Mouse (Mus musculus) lung, postnatal 14 days (tissue): Measurements from ENCODE around the gene Sulf2.

Experiments used
- DNase-seq: peaks from one replicate; pipeline ENCODE4 v3.0.0; 2021

Sulf2 gene

DNA sequence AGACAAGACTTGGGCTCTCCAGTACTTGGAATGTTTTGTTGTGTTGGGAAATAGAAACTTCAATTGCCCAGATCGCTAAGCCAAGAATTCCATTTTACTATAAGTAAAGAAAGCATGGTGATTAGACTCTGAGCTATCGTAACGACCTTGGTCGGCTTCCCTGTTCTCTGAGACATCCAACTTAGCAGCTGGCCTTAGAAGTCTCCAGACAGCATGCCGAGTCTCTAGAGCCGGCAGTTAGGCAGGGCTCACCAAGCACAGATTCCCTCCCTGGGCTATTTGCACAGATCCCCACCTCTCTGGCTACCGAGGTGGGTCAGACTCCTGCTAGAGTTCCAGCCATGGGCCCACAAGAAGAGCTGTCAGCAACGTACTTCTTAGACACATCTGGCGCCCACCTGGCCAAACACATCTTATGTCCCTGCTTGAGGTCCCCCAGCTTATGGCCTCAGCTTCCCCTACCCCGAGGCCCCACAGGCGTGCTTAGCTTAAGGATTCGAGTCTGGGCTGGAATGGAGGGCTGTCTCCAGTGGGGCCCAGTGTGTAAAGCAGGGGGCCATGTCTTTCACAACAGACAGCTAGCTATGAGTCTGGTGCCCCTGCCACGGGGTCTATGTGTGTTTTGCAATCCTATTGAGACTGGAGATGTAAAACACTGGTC lies 6.7 kb downstream of the Sulf2 start:
- DNase-seq, result no peak

DNA sequence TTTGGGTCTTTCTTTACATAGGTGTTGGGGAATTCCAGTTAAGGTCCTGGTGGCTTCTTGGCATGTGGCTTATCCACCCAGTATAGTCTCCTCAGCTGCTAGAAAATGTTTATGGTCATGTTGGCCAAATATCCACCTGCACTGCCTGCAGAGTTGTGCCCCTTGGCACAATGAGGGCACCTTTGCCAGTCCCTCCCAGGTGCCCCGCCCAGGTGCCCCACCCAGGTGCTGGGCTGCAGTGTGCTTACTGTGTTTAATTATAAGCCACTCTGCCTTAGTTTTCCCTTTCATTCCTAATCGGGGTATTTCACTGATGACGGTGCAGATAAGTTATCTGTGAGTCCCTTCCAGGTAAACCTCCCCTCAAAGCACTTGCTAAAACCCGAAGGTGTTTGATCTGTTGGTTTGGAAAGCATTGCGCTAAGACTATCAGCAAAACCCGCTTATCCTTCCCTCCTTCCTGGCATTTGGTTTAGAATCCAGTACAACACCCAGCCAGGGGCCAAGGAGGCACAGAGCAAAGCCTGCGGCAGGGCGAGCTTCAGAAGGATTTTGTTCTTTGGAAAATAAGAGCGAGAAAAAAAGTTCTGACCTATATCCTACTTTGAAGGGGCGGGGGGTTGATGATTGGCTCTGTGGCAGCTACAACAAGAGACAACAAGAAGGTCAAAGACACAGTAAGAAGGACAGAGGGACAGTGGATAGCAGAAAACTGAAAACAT lies 7.4 kb downstream of the Sulf2 start:
- DNase-seq, result no peak

DNA sequence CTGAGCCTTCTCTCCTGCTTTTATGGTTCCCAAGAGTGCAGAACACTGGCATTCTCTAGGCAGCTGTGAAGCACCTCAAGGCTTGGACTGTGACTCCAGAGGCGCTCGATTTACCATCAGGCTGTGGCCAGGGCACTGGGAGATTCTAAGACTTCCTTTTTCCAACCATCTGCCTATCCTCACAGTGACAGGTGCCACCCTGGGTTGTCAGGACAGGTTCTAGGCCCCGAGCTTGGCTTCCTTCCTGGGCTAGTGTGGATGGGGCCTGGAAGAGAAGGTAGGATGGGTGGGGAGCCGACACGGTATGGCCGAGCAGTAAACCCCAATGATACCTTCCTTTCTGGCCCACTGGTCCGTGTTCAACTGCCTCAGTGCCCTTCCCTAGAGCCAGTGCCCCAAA lies 9.0 kb downstream of the Sulf2 start:
- no peak for DNase-seq

DNA sequence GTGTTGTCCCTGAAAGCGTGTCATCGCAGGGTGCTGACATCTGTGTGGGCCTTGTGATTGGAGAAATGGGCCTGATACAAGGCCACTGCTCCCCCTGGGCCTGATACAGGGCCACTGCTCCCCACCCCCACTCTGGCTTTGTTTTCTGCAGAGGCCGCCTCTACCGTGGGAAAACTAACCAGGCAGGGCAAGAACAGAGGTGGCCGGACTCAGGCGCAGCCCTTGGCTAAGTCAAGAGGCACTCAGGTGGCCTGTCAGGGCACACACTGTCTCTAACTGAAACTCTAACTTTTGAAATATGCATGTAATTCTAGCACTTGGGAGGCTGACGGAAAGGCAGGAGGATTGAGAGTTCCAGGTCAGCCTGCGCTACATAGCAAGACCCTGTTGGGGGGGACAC lies 10.4 kb downstream of the Sulf2 start:
- peak; percentile 43 for DNase-seq

DNA sequence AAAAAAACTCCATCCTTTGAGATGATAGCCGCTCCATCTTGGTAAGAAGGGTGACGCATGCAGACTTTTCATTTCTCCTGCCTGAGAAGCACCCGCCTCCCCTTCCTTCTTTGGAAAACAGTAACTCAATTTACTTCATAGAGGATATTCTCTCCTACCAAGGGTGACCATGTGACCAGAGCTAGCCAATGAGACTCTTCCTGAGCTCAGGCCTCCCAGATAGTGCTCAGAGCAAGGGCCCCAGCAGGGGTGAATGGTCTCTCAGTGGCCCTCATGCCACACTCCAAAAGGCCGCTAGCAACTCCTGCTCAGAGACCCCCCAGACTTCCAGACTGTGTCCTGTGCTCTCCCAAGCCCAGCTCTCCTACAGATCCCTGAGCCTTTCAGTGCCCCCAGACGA lies 11.6 kb downstream of the Sulf2 start:
- DNase-seq, result no peak

DNA sequence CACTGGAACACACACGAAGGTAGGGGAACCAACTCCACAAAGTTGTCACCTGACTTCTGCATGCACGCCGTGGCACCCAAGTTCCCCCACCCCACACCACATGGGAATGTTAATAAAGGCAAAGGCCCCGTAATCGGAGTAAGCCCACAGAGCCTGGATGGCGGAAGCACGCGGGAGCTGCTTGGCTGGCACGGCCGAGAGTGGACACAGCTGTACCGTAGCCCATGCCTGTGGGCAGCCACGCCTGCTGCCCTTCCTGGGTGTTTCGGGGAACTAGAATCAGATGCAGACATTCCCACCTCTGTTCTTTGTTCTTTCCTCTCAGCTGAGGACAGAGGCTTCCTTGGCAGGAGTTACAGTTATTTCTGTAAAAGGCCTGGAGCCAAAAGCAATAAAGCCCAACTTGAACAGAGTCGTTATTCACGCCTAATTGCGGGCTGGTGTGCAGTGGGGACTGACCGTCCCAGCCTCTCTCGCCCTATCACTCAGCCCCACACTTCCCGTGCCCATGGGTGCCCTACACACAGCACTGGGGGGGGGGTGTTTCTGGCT lies 12.8 kb downstream of the Sulf2 start:
- DNase-seq, result no peak

DNA sequence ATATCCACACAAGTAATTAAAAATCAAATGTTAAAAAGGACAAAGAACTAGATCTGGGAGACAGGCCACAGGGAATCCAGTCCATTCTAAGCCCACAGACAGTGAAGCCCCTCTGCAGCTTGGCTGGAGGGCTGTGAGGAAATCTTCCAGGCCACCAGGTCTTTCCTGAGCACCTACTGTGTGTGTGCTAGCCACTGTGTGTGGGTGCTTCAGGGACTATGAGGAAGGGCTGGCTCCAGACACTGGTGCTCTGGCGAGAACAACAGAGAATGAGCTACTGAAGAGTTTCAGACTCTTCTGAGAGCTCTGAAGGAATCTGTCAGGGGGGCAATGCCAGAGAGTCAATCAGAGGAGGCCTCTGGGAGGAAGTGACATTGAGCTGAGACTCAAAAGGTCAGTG lies 13.6 kb downstream of the Sulf2 start:
- DNase-seq, result no peak

DNA sequence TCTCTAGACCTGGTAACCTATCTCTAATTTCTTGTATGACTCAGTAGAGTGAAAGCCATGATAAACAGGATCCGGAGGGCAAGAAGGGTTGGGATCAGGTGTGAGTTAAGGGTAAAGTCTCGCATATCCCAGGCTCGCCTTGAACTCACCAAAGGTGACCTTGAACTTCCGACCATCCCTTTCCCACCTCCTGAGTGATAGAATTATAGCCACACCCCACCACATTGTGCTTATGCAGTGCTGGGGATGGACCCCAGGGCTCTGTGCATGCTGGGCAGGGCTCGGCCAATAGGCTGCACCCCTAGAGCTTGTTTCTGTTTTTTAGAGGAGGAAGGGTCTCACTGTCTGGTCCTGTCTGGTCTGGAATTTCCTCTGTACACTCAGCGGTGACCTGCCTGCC lies 14.4 kb downstream of the Sulf2 start:
- no peak for DNase-seq

DNA sequence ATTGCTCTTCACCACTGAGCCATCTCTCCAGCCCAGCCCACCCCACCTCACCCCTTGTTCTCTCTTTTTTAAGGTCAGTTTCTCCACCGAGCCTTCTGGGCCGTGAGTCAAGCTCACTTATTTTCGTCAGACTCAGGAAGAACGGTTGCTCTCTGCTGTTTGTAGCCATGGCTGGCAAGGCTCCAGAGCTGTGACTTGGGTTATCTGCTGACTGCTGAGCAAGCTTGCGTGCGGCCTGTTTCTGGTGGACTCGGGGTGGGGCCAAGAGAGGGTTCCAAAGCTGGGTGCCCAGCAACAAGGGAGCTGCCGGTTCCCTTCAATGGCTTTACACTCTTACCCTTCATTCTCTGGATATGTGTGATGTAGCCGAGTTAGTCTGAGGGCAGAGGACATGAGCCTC lies 15.0 kb downstream of the Sulf2 start:
- peak; percentile 62 for DNase-seq

DNA sequence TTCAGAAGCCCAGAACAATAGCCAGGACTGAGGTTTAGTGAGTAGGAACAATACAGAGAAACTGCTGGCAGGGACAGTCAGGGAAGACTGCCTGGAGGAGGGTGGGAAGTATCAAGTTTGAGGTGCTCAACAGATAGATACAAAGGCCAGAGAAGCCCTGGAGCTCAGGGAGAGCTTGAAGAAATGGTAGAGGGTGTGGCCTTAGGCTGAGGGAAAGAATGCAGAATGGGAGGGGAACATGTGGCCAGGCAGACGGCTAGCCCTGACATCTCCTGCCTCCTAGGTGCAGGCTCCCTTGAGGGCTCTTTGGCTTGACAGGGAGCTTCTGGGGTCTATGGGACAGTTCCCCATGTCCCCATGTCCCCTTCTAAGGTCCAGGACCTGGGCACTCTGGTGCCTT lies 17.2 kb downstream of the Sulf2 start:
- DNase-seq, result no peak

DNA sequence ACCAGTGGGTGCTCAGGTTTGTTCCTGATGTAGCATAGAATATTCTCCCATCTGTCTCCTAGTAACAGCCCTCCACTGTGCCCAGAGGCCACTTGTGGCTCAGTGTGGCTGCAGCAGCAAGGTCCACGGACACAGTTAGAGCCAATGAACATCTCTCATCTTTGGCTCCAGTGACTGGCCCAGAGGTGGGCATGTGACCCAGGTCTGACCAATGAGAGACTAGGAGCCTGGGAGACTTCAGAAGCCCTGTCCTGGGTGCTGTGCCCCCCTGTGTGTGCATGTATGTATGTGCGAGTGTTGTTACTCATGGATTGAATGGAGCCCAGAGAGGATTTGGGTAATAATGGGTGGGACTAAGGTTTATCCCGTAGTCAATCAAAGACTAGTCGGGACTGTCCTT lies 18.0 kb downstream of the Sulf2 start:
- no peak for DNase-seq

DNA sequence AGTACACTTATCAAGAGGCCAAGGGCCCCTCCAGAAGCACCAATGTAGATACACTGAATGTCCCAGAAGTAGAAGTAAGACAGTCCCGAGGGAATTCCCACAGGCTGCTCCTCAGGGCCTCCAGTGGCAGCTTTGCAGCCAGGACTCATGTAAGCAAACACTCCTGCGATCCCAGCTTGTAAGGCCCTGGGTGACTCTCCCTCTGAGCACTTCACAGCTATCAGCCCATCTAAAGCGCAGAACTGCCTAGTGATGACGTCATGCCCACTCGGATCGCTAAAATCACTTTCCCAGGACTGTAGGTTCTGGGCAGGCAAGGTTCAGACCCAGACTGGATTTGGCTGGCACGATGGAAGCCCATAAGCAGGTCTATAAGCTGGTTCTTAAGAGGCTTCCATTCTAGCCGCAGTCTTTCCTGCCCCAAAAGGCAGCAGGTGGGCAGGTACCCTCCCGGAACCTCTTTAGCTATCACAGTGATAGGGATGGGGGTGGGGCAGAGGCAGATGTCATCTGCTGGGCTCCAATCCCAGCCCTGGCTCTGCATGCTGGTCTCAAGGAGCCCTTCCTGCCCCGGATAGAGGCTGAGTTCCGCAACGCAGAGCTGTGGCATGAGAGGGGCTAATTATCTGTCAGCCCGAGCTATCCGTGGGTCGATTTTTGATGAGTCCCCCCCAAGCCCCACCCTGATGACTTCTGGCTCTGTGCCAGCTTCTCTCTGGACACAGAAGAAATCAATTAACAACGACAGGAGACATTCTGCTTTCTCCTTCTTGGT lies 19.6 kb downstream of the Sulf2 start:
- DNase-seq, result peak; percentile 37

DNA sequence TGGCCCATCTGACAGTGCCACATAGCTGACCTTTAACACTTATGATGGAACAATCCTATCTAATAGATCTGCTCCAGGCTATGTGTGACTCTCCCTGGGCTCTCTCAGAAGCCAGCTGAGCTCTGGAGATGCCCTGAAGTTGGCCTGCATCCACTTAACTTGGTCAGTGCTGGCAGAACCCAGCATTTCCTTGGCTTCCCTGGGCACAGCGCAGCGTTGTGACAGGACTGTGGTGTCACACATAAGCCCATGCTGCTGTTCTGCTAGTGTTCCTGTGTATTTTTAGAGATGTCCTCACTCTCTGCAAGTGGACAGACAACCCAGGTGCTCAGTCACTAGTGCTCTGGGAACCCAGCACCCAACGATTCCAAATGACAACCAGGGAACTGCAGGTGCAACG lies 26.7 kb downstream of the Sulf2 start:
- no peak for DNase-seq

DNA sequence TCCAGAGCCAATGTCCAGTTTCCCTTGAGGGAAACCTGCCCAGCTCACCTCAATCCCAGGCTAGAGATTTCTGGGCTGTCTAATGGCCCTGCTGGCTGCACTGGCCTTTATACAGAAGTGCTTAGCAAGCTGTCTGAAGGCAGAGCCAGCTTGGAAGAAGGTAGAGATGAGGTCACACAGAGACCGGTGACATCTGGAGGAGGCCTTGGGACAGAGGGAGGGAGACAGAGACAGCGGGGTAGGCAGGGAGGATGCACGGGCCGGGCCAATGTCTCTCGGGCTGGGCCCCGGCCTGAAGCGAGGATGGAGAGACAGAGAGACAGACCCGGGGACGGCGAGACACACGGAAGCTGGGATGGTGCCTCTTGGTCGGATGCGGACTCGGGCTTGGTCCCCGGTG lies 27.4 kb downstream of the Sulf2 start:
- no peak for DNase-seq

DNA sequence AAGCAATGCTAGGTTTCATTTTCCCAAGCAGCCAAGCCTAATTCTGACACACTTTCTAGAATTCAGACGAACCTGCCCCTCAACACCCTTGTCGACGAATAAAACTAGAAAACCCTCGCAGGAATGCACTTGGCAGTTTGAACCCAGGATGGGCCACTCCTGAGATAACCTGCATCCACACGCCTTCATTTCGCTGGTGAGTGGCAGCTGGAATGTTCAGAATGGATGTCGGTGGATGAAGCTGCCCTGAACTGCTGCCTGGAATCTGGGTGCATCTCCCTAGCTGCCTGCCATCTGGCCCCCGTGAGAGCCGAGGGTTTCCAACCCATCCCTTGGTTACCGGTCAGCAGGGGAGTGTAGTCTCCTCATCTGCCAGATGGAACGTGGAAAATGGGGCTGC lies 29.1 kb downstream of the Sulf2 start:
- DNase-seq, result peak; percentile 22

DNA sequence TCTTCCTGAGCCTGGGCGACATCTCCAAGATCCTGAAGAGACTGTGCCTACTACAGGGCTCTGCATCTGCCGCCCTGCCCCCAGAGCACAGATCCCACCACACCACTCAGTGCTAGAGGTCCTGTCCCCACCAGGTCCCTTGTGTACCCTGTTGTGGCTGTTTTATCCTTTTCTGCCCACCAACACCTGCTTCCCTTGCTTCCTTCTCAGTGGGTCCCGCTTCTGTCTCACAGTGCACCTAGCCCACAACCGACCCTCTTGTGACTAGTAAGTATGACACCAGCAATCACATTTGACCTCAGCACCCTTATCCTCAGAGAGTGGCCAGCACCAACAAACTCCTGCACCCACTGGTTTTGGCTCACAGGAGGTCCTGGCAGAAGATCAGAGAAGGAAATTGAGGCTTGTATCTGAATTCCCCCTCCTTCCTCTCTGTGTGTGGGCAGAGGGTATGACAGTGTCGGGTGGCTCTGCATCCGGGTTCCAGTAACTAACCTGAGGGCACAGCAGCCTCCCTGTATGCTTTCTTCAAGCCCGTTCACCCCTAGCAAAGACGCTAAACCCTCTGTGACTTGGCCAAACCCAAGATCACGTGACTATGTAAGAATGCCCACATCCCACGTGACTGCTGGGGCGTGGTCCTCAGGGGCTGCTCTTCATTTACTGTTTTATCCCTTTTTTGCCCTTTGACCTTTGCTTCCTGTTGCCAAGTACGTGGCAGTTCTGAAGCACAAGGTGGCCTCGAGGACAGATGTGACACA lies 29.8 kb downstream of the Sulf2 start:
- DNase-seq, result no peak

DNA sequence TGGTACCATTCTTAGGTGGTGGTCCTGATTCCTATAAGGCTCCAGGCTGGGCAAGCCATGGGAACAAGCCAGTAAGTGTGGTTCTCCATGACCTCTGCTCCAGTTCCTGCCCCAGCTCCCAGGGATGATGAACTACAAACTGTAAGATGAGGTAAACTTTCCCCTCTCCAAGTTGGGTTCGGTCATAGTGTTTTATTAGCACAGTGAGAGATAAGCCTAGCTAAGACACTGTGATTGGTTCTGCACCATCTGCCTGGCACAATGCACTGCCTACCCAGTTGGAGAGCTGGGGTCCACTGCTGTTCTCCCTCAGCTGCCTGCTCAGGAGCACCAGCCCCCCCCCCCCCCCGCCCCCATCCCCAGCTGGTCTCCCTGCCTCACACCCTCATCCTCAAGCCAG lies 30.4 kb downstream of the Sulf2 start:
- DNase-seq, result no peak

DNA sequence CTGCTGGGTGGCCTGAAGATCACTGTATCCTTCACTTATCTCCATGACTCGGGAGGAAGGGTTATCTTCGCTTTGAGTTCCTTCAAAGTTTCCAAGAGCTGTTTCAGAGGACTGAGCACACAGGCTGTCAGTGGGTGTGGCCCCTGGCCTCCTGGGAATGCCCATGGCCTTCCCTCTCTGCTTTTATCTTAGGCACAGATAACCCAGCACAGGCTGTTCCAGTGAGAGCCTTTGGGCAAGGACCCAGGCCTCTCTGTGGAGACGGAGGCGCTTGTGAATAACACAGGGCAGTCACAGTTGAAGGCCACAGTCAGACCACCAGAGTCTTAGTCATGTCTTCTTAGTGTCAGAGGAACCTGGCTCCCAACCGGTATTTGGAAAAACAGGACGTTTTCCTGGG lies 32.7 kb downstream of the Sulf2 start:
- DNase-seq, result no peak

DNA sequence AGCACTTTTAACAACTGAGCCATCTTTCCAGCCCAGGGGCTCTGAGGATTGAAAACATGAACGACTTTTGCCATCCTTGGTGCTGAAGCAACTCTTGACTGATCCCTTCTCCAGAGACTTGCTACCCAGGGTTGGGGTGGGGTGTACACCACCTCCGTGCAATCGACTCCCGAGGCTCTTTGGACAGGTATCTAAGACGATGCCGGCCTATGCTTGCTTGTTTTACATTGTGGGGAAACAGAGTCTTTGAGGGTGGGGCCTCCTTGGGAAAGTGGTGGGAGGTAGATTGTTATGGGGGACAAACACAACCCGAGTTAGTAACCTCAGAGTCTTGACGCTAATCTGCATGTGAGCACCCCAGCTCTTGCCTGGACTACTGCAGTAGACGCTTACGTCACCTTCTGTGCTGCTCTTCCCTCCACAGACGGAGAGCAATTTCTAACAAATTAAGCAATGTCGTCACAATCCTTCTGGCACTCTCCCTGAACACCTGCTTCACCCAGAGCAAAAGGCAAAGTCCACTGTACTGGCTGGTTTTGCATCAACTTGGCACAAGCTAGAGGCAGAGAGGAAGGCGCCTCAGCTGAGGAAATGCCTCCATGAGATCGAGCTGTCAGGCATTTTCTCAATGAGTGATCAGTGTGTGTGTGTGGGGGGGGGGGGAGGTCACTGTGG lies 33.6 kb downstream of the Sulf2 start:
- no peak for DNase-seq

DNA sequence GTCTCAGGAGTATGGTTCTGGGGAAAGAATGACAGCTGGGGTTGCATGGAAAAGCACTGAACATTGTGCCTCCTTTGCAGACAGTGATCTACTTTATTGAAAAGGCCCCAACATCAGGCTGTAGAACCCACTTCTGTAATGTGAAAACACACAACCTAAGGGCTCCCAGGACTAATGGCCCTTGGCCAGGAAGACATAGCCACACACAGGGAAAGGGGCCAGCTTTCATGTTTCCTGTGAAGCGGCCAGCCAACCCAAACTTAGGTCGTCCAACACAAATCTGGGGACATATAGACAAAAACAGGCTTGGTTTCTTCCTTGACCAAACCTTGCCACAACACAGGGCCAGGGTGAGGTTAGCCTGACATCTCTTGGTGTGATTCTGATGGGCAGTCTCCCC lies 35.5 kb downstream of the Sulf2 start:
- no peak for DNase-seq

DNA sequence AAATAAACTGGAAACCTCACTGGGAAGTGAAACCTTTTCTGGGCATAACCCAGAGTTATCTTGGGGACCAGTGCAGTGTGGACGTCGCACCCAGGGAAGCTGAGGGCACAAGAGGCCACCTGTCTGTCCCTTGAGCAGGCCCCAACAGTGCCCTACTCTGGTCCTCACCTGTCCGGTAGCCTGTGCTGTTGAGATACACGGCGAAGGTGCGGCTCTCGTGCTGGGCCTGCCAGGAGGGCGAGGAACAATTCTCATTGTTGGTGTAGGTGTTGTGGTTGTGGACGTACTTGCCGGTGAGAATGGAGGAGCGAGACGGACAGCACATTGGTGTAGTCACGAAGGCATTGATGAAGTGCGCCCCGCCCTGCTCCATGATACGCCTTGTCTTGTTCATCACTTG lies 38.8 kb downstream of the Sulf2 start:
- no peak for DNase-seq

DNA sequence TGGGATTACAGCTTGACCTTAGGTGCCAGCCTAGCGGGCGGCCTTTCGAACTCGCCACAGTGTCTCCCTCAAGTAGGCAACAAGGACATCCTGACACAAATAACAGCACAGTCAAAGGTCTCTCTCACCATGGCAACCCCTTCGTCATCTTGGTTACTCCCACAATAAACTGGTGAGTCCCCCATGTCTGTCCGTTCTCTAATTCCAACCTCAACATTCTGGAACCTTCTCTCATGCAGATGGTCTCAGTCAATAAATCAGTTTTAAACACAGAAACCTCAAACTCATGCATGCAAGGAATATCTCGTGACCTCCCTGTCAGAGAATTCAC lies 39.2 kb downstream of the Sulf2 start:
- DNase-seq, result no peak
